Mouse (Mus musculus): Measurements from ENCODE around the gene 4933402N03Rik.

DNA sequence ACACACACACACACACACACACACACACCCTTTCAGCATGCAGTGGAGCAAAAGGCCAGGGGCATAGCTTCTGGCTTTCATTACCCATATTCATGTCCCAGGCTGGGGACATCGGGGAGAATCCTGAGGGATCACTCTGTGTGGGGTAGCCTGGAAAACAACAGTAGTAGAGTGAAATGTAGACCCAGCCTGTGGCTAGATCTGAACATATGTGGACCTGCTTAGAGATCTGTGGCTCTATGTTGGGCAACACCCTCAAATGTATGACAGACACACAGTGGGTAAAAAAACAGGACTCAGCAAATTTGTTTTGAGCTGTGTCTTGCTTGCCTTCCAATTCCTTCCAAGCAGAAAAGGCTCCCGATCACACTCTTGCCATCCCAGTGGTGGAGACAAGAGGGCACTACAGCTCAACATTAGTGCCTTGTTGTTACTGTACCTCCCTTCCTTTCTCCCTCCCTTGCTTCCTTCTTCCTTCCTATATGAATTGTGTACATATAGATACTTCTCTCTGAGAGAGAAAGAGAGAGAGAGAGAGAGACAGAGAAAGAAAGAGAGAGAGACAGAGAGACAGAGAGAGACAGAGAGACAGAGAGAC, 23.8 kb downstream of the 4933402N03Rik start:
- TF ChIP-seq POLR2A (IDR thresholded peaks at IDR 0.05; ENCODE audit: low read depth, low read length) (no peak), CTCF (IDR thresholded peaks at IDR 0.05; ENCODE audit: extremely low read depth, insufficient read length, insufficient replicate concordance, low read depth, low read length) (no peak)

Measured in small intestine, adult 2 months (tissue).